Mouse (Mus musculus): ENCODE measurements around the gene Rapsn. TPM values are rescaled to one million over a fixed set of nuclear protein-coding genes. Genes with fewer than 3 reads are reported as not detected.

Rapsn gene
- polyA plus RNA-seq, 1 experiment: not detected

- H3K36me3 ChIP-seq (ENCODE audit: control insufficient read depth): no peaks in the 10 kb centered on the region
- no peaks in the 10 kb centered on the region for H3K9me3 ChIP-seq (ENCODE audit: control insufficient read depth, low read length)
- peaks cover 8% of the 10 kb centered on the region for H3K27me3 ChIP-seq (ENCODE audit: control insufficient read depth)
- H3K4me3 ChIP-seq (replicated peaks): no peak overlapping the region
- H3K4me1 ChIP-seq (ENCODE audit: control insufficient read depth): peaks cover 15% of the 10 kb centered on the region
- TF ChIP-seq GATA1 (IDR thresholded peaks at IDR 0.05; ENCODE audit: low read length) (no peak), TAL1 (IDR thresholded peaks at IDR 0.05; ENCODE audit: low read length) (no peak)
Measured at GRCm38 (mm10) chr2:91083366-91083940, 48.0 kb downstream of the Rapsn start.

GRCm38 (mm10) chr2:91084179-91084820, 48.9 kb downstream of the Rapsn start:
- no peak for TF ChIP-seq GATA1 (IDR thresholded peaks at IDR 0.05; ENCODE audit: low read length)
- TF ChIP-seq TAL1 (IDR thresholded peaks at IDR 0.05; ENCODE audit: low read length): no peak
- H3K4me3 ChIP-seq (replicated peaks): no peak overlapping the region

GRCm38 (mm10) chr2:91085494-91086391, 50.3 kb downstream of the Rapsn start:
- Histone ChIP-seq H3K36me3 (ENCODE audit: control insufficient read depth) (no peaks in the 10 kb centered on the region), H3K4me1 (ENCODE audit: control insufficient read depth) (peaks cover 19% of the 10 kb centered on the region), H3K4me3 (replicated peaks) (no peak overlapping the region), H3K9me3 (ENCODE audit: control insufficient read depth, low read length) (no peaks in the 10 kb centered on the region), H3K27me3 (ENCODE audit: control insufficient read depth) (no peaks in the 10 kb centered on the region)
- TF ChIP-seq GATA1 (IDR thresholded peaks at IDR 0.05; ENCODE audit: low read length) (no peak), TAL1 (IDR thresholded peaks at IDR 0.05; ENCODE audit: low read length) (no peak)

More at GRCm38 (mm10) chr2:91084179-91084820, 48.9 kb downstream of the Rapsn start:
- peaks cover under 1% of the 10 kb centered on the region; the same call in 1 of the 2 replicates for H3K27me3 ChIP-seq (ENCODE audit: control insufficient read depth)
- H3K4me1 ChIP-seq (ENCODE audit: control insufficient read depth): peaks cover 18% of the 10 kb centered on the region
- no peaks in the 10 kb centered on the region for H3K9me3 ChIP-seq (ENCODE audit: control insufficient read depth, low read length)
- H3K36me3 ChIP-seq (ENCODE audit: control insufficient read depth): no peaks in the 10 kb centered on the region

GRCm38 (mm10) chr2:91086392-91087237, 51.2 kb downstream of the Rapsn start:
- Histone ChIP-seq H3K4me3 (replicated peaks) (no peak overlapping the region), H3K36me3 (ENCODE audit: control insufficient read depth) (no peaks in the 10 kb centered on the region), H3K4me1 (ENCODE audit: control insufficient read depth) (peaks cover 19% of the 10 kb centered on the region), H3K9me3 (ENCODE audit: control insufficient read depth, low read length) (no peaks in the 10 kb centered on the region), H3K27me3 (ENCODE audit: control insufficient read depth) (no peaks in the 10 kb centered on the region)
- TF ChIP-seq TAL1 (IDR thresholded peaks at IDR 0.05; ENCODE audit: low read length): no peak
- no peak for TF ChIP-seq GATA1 (IDR thresholded peaks at IDR 0.05; ENCODE audit: low read length)

- Histone ChIP-seq H3K4me1 (ENCODE audit: control insufficient read depth) (peaks cover 18% of the 10 kb centered on the region), H3K36me3 (ENCODE audit: control insufficient read depth) (no peaks in the 10 kb centered on the region), H3K9me3 (ENCODE audit: control insufficient read depth, low read length) (no peaks in the 10 kb centered on the region), H3K27me3 (ENCODE audit: control insufficient read depth) (no peaks in the 10 kb centered on the region), H3K4me3 (replicated peaks) (no peak overlapping the region)
- TF ChIP-seq TAL1 (IDR thresholded peaks at IDR 0.05; ENCODE audit: low read length) (no peak), GATA1 (IDR thresholded peaks at IDR 0.05; ENCODE audit: low read length) (no peak)
Measured at GRCm38 (mm10) chr2:91087453-91087852, 52.0 kb downstream of the Rapsn start.

GRCm38 (mm10) chr2:91088987-91089386, 53.6 kb downstream of the Rapsn start:
- Histone ChIP-seq H3K36me3 (ENCODE audit: control insufficient read depth) (no peaks in the 10 kb centered on the region), H3K9me3 (ENCODE audit: control insufficient read depth, low read length) (no peaks in the 10 kb centered on the region), H3K27me3 (ENCODE audit: control insufficient read depth) (no peaks in the 10 kb centered on the region), H3K4me1 (ENCODE audit: control insufficient read depth) (peaks cover 11% of the 10 kb centered on the region), H3K4me3 (replicated peaks) (no peak overlapping the region)
- TF ChIP-seq TAL1 (IDR thresholded peaks at IDR 0.05; ENCODE audit: low read length) (no peak), GATA1 (IDR thresholded peaks at IDR 0.05; ENCODE audit: low read length) (no peak)

- Histone ChIP-seq H3K36me3 (ENCODE audit: control insufficient read depth) (no peaks in the 10 kb centered on the region), H3K4me1 (ENCODE audit: control insufficient read depth) (peaks cover 11% of the 10 kb centered on the region), H3K4me3 (replicated peaks) (no peak overlapping the region), H3K9me3 (ENCODE audit: control insufficient read depth, low read length) (no peaks in the 10 kb centered on the region), H3K27me3 (ENCODE audit: control insufficient read depth) (no peaks in the 10 kb centered on the region)
- no peak for TF ChIP-seq GATA1 (IDR thresholded peaks at IDR 0.05; ENCODE audit: low read length)
- no peak for TF ChIP-seq TAL1 (IDR thresholded peaks at IDR 0.05; ENCODE audit: low read length)
Measured at GRCm38 (mm10) chr2:91090208-91090607, 54.8 kb downstream of the Rapsn start.

- Histone ChIP-seq H3K9me3 (ENCODE audit: control insufficient read depth, low read length) (no peaks in the 10 kb centered on the region), H3K27me3 (ENCODE audit: control insufficient read depth) (no peaks in the 10 kb centered on the region; the same call in 1 of the 2 replicates), H3K36me3 (ENCODE audit: control insufficient read depth) (no peaks in the 10 kb centered on the region), H3K4me3 (replicated peaks) (no peak overlapping the region), H3K4me1 (ENCODE audit: control insufficient read depth) (peaks cover 11% of the 10 kb centered on the region)
- TF ChIP-seq GATA1 (IDR thresholded peaks at IDR 0.05; ENCODE audit: low read length) (no peak), TAL1 (IDR thresholded peaks at IDR 0.05; ENCODE audit: low read length) (no peak)
Measured at GRCm38 (mm10) chr2:91090827-91091226, 55.4 kb downstream of the Rapsn start.

Other genes starting within 250 kb of the Rapsn start
- gene Mtch2, start 188.5 kb upstream of the Rapsn start, polyA plus RNA-seq (2012): 1.8 and 1.9 TPM in 2 replicates
- 3.9 and 5.9 TPM in 2 replicates for gene C1qtnf4, start 149.8 kb upstream of the Rapsn start, polyA plus RNA-seq (2012)
- 0.30 and 0.53 TPM in 2 replicates for gene Kbtbd4, start 130.9 kb upstream of the Rapsn start, polyA plus RNA-seq (2012)
- gene Ndufs3, start 130.8 kb upstream of the Rapsn start, polyA plus RNA-seq (2012): 9.7 and 11.4 TPM in 2 replicates
- gene Celf1, start 95.2 kb upstream of the Rapsn start, polyA plus RNA-seq (2012): 5.1 and 6.5 TPM in 2 replicates
- 22.2 and 22.3 TPM in 2 replicates for gene Psmc3, start 18.4 kb downstream of the Rapsn start, polyA plus RNA-seq (2012)
- gene Slc39a13, start 34.8 kb downstream of the Rapsn start, polyA plus RNA-seq (2012): 1.4 and 2.0 TPM in 2 replicates
- gene Spi1, start 46.8 kb downstream of the Rapsn start, polyA plus RNA-seq (2012): 0.76 and 0.83 TPM in 2 replicates
- 0.01 TPM in 1 of 2 replicates, not detected in the other for gene Mybpc3, start 82.5 kb downstream of the Rapsn start, polyA plus RNA-seq (2012)
- 0.56 and 0.60 TPM in 2 replicates for gene Madd, start 148.2 kb downstream of the Rapsn start, polyA plus RNA-seq (2012)
- 0.18 and 0.50 TPM in 2 replicates for gene Nr1h3, start 167.2 kb downstream of the Rapsn start, polyA plus RNA-seq (2012)
- gene Acp2, start 167.3 kb downstream of the Rapsn start, polyA plus RNA-seq (2012): 0.16 and 0.23 TPM in 2 replicates
- 0.05 and 0.06 TPM in 2 replicates for gene Ddb2, start 201.4 kb downstream of the Rapsn start, polyA plus RNA-seq (2012)
- gene Pacsin3, start 220.3 kb downstream of the Rapsn start, polyA plus RNA-seq (2012): 0.20 TPM in 1 of 2 replicates, not detected in the other
- gene Arfgap2, start 229.4 kb downstream of the Rapsn start, polyA plus RNA-seq (2012): 3.5 and 3.7 TPM in 2 replicates

Measured in erythroblast, embryonic 14.5 days (primary cell).